Mouse (Mus musculus) left cerebral cortex, adult 18-20 months (tissue): ENCODE measurements around the gene Aff3. TPM values are rescaled to one million over a fixed set of nuclear protein-coding genes. Genes with fewer than 3 reads are reported as not detected.

Experiments
- DNase-seq, 2 experiments: peaks; one replicate each; pipeline ENCODE4 v3.0.0; 2021 to 2022; ENCODE audit warnings: low spot score in 2 of 2, mixed read lengths in 1 of 2
- total RNA-seq, 2 experiments: library from RNA; stranded (reverse); gene quantifications; 2 replicates each; pipeline ENCODE4 v1.2.3; 2021

Aff3 gene
- total RNA-seq, 2 experiments from 2014 or later: 103 to 107 TPM

DNA sequence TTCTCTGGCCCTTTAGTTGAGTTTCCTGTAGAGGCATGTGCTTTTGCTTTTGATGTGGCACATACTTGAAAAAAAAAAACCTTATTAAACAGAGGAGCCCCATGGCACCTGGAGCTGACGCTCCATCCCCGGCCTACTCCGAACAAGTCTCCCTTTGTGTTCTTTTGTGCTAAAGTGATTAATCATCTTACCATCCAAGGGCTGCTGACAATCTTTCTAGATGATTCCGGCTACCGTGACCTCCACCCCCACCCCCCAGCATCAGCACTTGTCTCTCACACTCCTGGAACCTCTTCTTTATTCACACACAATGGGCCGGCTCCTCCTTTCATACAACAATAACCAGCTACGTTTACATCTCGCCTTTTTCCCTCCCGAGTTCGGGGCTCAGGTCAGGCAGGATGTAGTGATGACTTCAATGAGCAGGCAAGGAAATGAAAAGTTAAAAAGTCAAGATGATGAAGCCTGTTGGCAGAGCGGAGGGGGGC, 269.5 kb downstream of the Aff3 start:
- DNase-seq: no peak

DNA sequence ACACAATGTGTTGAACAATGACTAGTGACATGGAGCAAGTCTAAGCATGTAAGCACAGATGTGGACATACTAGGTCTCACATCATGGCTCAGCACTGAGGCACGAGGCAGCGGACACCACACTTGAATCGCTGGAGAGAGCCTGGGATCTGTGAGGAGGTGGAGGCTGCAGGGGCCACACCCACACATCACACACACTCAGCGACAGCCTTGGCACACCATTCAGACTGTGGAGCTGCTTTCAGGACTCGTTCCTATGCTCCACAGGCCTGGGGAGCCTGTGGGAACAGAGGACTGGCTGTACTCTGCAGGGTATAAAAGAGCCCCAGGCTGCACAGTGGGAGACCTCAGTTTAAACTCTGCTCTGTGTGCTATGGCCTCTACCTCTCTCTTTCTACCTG, 270.3 kb downstream of the Aff3 start:
- no peak for DNase-seq

DNA sequence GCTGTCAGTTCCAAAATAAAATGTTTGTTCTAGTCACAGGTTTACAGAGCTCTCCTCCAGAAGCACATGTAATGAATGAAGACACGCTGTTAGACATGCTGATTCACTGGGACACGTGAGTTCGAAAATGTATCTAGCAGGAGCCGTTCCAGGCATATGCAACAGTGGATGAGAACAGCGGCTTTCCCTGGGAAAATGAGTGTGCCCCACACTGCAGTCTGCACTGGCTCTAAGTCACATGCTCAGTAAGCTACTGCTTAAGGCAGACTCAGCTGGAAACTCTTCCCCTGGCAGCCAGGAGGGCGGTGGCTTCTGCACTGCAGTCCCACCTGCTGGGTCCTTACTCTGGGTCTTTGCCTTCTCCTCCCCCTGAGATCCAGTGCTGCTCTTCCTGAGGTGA, 271.2 kb downstream of the Aff3 start:
- peak; percentile 23 to 36 for DNase-seq

DNA sequence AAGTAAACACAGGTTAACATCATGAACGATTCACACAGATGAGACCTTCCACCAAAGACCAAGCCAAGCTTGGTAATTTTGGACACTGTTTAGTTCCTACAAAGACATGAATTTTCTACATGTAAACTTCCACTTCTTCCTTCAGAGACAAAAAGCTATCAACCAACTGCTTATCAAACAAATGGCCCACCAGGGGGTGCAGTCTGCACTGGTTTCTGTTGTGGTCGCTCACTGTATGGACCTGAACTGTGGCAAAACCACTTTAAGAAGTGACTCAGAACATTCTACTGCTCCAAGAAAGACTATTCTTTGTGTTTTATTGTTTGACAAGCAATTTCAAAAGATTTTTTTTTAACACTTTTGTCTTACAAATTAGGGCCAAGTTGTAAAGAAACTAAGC, 271.8 kb downstream of the Aff3 start:
- DNase-seq: peak; percentile 45 to 58

DNA sequence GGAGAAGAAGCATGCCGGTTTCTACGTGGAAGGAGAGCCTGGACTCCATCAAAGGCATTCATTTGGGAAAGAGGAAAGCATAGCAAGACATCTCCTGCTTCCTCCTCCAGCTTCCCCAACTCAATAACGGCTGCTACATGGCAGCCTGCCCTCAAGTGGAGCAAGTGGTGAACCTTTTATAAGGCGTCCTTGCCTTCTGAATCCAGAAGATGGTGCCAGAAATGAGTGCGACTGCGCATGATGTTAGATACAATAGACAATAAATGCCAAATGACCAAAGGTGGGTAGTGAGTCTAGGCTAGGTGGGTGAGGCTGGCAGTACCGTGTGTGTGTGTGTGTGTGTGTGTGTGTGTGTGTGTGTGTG, 273.9 kb downstream of the Aff3 start:
- no peak for DNase-seq

DNA sequence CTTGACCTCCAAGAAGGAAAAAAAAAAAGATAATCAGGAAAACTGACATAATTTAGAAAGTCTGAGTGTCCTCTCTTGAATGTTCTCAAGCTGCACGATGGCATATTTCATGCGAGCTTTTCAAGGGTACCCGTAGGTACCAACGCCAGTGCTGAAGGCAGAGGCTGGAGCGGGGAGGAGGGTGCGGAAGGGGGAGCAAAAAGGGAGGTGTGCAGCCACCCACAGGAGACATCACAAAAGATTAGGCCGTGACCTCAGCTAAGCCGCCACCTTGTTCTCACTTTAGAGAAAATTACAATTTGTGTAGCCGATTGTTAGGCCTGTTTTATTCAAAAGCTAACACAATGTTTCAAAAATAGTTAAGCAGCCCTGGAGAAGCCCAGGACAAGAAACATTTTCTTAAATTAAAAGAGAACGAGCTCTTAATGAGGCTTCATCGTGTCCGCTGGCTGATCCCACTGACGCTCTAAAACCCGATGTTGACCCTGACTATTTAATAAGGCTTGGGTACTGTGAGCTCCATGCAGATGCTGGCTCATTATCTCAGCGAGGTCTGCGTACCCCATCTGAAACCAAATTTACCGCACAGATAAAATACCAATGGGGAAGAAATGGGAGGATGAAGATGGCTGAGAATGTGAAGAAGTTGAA, 274.4 kb downstream of the Aff3 start:
- DNase-seq: no peak

DNA sequence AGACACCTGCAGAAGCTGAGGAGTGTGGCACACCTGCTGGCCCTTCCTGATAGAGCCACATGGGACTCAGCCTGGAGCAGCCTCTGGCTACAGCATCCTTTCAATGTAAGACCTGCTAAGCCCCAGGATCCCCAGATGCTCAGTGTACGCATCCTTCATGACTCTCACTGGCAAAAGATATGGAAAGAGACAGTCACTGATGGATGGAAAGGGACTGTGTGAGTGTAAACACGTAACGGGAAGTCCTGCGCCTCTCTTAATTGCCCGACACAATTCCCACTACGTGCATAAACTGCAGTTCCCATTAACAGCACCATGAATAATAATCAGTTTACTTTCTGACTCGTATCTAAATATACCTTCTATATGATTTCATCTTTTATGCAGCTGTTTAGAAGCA, 275.2 kb downstream of the Aff3 start:
- no peak for DNase-seq

DNA sequence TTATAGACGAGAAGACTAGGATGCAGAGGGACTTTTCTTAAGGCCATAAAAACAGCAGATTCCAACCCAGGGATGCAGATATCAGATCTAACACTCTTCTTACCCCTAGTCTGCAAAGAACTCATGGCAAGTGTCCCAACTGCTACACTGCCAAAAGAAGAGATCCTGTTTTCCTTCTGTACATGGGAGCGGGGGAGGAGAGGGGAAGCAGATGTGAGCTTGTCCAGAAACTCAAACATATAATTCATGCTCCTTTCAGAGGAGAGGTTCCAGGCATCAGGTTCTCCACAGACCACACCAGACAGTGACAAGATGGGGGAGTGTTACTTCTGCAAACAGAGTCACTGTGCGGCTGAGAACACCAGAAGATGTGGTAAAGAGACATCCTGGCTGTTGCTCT, 276.3 kb downstream of the Aff3 start:
- DNase-seq: no peak

DNA sequence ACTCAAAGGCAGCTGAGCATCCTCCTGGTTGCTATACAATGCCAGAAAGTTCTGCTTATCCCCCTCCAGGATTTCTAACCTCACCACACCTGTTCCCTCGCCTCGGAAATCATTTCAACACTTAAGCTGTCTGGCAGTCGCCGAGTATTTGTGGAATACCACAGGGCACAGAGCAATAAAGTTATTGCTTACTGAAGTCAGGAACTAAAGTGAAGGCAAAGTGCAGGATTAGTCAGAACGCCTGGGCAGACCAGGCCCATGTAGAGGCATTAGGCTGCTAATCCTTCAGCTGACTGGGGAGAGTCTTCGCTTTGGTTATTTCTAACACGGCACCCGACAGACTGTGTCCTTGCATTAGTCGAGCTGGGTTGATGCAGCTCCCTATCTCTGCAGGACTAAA, 277.3 kb downstream of the Aff3 start:
- no peak for DNase-seq

DNA sequence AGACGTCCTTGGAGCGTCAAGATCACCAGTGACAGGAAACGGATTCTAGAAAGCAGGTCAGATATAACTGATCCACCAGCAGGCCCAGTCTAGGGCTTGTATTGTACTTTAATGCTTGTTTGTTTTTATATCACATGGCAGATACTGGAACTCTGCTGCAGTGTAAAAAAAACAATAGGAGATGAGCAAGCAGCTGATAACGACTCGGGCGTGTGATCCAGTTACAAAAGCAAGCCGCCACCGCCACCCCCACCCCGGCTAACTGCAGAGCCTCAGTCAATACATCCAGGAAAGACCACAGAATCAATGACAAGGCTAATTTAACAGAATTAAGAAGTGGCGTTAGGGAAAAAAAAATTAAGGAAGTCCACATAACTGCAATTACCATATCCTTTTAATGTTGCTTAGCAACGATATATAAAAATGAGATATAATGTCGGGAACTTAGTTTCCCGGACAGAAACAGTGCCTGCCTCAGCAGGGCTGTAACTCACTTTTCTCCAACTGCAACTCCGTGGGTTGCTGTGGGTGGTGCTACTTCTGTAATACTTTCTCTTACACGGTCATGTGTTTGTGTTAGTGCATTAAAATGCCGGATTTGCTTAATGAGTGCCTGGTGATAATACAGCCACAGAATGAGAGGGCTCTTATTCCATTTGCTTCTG, 280.2 kb downstream of the Aff3 start:
- DNase-seq: no peak

DNA sequence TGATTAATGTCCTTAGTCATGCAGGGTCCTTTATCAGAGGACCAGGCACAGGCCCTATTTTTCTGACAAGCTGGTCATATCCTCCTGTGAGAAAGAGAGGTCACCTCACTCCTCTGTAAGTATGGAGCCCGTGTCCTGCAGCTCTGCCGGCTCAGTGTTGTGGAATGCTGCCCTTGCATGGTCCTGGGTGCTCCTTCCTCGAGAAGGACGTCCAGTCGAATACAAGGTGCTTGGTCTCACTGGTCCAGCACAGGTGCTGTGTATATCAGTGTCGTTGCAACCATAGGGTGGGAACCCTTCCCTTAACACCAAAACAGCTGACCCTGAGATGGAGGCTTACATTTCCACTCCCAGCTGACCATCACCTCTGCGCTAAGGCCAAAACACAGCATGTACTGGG, 280.7 kb downstream of the Aff3 start:
- no peak for DNase-seq

DNA sequence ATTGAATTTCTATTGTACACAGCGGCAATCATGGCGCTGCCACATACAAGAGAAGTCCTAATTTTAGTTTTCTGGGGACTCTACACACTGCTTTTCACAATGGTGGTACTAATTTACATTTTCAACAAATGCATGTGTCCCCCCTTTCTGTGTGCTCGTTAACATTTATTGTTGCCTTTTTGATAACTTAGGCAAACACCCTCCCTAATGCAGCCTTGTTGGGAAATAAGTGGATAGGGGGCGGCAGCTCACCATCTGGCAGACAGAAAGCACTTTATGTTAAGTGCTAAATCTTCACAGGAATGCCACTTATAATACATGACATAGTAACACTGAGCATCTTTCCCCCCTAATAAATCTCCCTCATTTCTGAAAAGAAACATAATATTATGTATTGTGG, 282.1 kb downstream of the Aff3 start:
- no peak for DNase-seq

DNA sequence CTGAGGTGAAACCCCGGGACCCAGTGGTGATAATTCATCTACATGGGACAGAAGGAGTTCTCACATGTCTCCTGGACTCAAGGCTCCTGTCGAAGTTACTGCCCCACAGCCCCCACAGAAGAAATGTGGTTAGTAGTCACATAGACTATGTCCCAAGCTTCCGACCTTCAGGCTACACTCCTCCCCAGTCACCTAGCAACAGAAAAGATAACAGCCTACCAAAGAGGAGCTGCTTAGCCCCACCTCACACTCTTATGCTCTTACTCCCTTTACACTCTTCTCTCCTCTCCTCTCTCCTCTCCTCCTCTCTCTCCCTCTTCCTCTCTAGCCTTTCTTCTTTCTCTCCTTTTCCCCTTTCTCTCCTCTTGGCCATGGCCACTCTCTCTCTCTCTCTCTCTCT, 286.8 kb downstream of the Aff3 start:
- DNase-seq: no peak

DNA sequence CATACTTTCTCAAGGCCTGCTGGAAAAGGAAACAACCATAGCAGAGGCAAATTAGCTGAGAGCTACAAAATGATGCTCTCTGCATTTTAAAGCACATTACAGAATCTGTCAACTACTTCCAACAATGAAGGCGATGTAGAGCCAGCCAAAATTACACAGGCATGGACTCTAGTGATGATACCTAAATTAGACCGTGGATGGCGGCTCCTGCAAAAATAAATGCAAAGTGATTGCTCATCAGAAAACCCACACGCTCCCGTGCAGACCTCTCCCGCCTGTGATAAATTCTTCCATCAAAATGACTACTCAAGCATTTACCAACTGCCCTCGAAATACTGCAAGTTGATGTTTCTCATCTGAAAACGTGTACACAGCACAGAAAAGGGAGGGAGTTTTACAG, 295.6 kb downstream of the Aff3 start:
- DNase-seq: peak; percentile 30 to 44

DNA sequence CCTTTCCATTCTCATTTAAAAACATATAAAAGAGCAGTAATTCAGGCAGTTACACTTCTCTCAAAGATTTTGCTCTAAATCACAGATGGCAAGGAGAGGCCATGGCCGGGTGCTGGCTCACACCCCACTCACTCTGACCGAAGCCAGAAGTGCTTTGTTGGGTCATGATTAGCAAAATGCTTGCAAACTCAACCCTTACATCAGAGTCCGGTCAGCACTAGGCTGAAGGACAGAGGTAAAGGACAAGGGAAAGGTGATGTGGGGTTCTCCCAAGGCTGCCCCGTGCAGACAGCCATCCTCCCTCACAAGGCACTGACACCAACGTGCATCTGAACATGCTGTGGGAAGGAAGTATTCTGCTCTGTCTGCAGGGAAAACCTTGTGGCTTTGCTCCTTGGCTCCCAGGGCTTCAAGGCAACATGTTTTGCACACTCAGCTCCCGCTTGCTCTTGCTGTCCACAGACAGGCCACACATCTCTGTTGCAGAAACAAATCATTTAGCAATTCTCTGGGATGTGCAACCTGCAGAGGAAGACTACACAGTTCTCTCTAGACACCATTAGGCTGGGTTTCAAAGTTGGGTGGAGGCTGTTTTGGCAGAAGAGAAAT, 296.6 kb downstream of the Aff3 start:
- DNase-seq: no peak

DNA sequence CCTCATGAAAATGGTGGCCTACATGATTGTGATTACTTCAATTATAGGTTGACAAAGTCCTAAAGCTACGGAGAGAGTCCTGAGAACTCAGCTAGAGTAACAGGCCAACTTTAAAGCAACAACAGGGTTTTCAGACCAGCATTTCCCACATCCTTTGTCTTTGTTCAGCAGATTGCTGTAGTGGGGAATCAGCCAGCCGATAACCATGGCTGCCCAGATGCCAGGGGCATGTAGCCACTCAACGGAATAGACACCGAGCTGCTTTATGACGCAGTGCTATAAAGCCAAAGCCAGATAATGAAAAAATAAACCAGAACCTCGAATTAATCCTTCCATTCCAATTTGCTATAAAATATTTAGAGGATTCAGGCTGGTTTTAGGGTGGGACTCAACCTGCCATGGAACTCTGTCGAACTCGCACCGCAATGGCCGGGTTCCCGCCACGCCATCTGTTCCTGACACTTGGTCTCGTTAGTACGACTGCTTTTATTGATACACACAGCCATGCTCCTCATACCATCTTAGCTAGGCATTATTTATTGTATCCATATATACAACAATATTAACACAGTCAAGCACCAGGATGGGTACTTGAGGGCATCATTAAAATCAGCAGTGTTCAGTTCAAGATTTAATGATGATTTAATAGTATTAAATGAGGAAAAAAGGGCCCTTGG, 297.2 kb downstream of the Aff3 start:
- DNase-seq: no peak

DNA sequence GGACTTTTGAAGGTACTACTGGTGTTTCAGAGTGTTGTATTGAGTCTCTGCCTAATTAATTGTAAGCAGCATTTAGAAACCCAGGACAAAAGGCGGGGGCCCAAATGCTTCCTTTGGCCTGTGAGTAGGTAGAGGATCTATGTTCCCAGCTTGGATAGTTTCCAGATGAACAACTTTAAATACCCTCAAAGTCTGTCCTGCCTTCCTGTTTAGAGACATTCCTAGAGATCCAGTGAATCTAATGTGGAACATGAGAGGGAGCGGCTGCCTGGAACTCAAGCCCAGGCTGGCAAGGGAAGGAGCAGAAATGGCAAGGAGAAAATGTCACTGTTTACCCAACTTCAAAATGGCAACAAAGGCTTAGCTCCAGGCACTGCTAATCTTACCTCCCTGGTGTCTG, 300.9 kb downstream of the Aff3 start:
- DNase-seq: no peak

DNA sequence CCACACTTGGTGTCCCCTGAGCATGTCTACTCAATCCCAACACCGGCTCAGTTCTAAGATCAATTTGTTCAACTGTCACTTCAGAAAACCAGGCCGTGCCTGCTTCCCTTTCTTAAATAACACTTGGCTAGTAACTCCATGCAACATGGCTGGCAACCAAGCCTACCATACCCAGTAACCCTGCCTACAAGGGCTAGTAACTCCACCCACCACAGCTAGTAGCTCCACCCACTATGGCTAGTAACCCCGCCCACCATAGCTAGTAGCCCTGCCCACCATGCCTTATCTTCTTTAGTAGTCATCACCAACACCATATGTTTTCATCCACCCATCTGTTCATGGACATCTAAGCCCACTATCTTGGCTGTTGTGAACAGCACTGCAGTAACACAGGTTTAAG, 302.5 kb downstream of the Aff3 start:
- no peak for DNase-seq

DNA sequence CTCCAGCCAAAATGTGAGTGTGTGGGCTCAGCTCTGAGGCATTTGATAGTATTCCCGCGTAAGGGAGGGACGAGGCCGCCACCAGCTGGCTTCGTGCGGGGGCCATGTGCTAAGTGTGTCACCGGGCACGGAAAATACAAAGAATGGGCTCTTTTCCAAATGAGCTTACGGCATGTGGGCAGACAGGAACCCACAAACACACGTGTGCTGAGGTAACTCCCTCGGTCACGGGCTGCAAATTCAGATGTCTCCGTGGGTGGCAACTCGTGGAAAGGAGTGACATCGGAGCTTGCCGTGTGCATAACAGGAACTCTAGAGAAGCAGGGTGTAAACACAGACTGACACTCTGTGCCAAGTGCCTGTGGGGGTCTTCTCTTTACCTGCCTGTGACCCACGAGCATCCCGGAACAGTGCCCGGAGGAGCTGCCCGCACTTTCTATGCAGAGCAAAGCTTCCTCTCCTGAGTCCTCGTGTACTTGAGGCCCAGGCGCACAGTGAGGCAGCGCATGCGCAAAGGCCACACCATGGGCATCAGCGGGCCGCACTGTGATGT, 305.9 kb downstream of the Aff3 start:
- DNase-seq: peak; percentile 58 to 65

DNA sequence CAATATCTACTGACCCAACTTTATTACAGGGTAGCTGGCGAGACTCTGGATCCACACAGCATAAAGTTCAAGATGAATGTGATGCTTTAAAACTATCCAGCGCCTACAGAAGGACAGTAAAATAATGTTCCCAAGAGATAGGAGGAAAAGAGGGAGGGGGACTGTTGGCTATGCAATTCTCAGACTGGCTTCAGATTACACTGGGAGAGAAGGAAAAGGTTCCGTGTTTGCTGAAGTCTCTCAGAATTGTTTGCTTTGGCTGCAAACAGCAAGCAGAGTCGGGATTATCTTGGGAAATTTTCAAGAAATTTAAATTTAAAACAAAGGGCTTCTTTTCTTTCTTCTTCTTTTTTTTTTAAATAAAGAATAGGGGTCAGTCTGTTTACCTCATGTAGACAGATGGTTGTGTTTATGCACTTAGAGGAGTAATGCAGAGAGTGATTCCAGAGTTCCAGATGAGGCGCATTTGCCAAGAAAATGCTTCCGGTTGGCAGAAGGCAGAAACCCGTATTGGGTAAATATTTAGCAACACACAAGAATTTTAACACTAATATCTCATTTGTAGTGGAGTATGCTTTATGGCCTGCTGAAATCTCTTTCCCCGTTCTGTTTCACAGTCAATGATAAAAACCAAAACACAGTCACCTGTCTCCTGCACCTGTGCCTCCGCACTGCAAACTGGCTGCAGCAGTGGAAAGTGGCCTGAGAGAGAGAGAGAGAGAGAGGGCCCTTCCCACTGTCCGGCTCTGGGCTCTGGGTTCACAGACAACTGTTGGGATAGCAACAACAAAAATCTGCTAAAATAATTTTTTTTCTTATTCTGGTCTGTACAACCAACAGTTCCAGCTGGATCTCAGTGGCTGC, 306.6 kb downstream of the Aff3 start:
- no peak for DNase-seq

DNA sequence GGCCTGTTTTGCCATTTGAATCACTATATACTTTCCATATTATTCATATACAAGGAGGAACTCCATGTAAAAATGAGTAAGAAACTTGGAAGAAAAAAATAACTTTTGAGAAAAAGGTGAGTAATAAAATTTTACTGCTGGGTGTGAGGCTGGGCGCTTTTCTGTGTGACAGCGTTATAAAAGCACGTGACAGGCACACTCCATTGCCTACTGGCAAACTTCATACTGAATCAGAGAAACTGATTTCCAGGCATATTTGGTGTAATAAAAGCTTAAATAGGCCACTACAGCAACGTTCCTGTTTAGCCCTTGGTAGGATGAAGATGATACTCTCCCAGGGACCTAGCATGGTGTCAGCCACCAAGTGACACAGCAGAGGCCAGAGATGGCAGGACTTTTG, 310.2 kb downstream of the Aff3 start:
- DNase-seq: no peak
